Mouse (Mus musculus) myocyte (in vitro differentiated cells): ENCODE results near the gene Tmem117. TPM values are rescaled to one million over a fixed set of nuclear protein-coding genes. Genes with fewer than 3 reads are reported as not detected.

ENCODE experiments used
- H3K27me3 ChIP-seq: one replicate; pipeline ENCODE4 v1.6.1; 2011; ENCODE audit not compliant: control insufficient read depth, insufficient read depth, insufficient read length
- H3K36me3 ChIP-seq: one replicate; pipeline ENCODE4 v1.6.1; 2011; ENCODE audit not compliant: control insufficient read depth, insufficient read depth
- H3K4me2 ChIP-seq: one replicate; pipeline ENCODE4 v1.6.1; 2011; ENCODE audit warnings: low read depth, control low read depth
- H3K4me3 ChIP-seq: one replicate; pipeline ENCODE4 v1.5.1; 2011; ENCODE audit warnings: mild to moderate bottlenecking, control low read depth, moderate library complexity
- H3K79me2 ChIP-seq: one replicate; pipeline ENCODE4 v1.6.1; 2011; ENCODE audit not compliant: control insufficient read depth, insufficient read depth
- H3ac ChIP-seq: one replicate; pipeline ENCODE4 v1.6.1; 2011; ENCODE audit not compliant: control insufficient read depth, insufficient read length
- CEBPB ChIP-seq: IDR thresholded peaks from 2 replicates; pipeline ENCODE4 v1.6.1; 2011; ENCODE audit warnings: mild to moderate bottlenecking, moderate library complexity; ENCODE audit not compliant: poor library complexity, insufficient read depth, severe bottlenecking
- E2F4 ChIP-seq: IDR thresholded peaks from one replicate; pipeline ENCODE4 v1.6.1; 2011; ENCODE audit warnings: mild to moderate bottlenecking, control low read depth, moderate library complexity; ENCODE audit not compliant: insufficient read depth
- MAX ChIP-seq: IDR thresholded peaks from one replicate; pipeline ENCODE4 v1.6.1; 2011; ENCODE audit warnings: low read depth, mild to moderate bottlenecking, control low read depth
- MYOD1 ChIP-seq, 3 experiments: IDR thresholded peaks; one replicate each; pipeline ENCODE4 v1.6.1; 2011; ENCODE audit warnings: control low read depth in 2 of 3, low read depth in 2 of 3, mild to moderate bottlenecking in 2 of 3, moderate library complexity in 1 of 3; ENCODE audit not compliant: insufficient read length in 2 of 3, control insufficient read depth in 1 of 3
- MYOG ChIP-seq, 3 experiments: IDR thresholded peaks; one replicate each; pipeline ENCODE4 v1.6.1; 2011; ENCODE audit warnings: control low read depth in 2 of 3, low read depth in 2 of 3, mild to moderate bottlenecking in 2 of 3; ENCODE audit not compliant: insufficient read length in 2 of 3, control insufficient read depth in 1 of 3, insufficient read depth in 1 of 3
- POLR2A ChIP-seq: IDR thresholded peaks from one replicate; pipeline ENCODE4 v1.6.1; 2011; ENCODE audit warnings: low read depth, mild to moderate bottlenecking, control low read depth, moderate library complexity; ENCODE audit not compliant: insufficient read length
- POLR2AphosphoS2 ChIP-seq: IDR thresholded peaks from one replicate; pipeline ENCODE4 v1.6.1; 2011; ENCODE audit warnings: low read depth, control low read depth; ENCODE audit not compliant: insufficient read length
- REST ChIP-seq: IDR thresholded peaks from one replicate; pipeline ENCODE4 v1.6.1; 2011; ENCODE audit warnings: mild to moderate bottlenecking, control low read depth, moderate library complexity; ENCODE audit not compliant: insufficient read depth, insufficient read length
- SRF ChIP-seq: IDR thresholded peaks from one replicate; pipeline ENCODE4 v1.6.1; 2011; ENCODE audit warnings: low read depth; ENCODE audit not compliant: control insufficient read depth, insufficient read length
- TCF12 ChIP-seq: IDR thresholded peaks from one replicate; pipeline ENCODE4 v1.6.1; 2011; ENCODE audit warnings: mild to moderate bottlenecking, control low read depth; ENCODE audit not compliant: poor library complexity, insufficient read depth, severe bottlenecking
- TCF3 ChIP-seq: IDR thresholded peaks from one replicate; pipeline ENCODE4 v1.6.1; 2011; ENCODE audit warnings: low read depth, control low read depth; ENCODE audit not compliant: insufficient read length
- USF1 ChIP-seq: IDR thresholded peaks from one replicate; pipeline ENCODE4 v1.6.1; 2011; ENCODE audit warnings: low read depth, mild to moderate bottlenecking, control low read depth, moderate library complexity
- polyA plus RNA-seq: library from polyadenylated mRNA; unstranded; fragments of >200 nt; fragmentation: generic; extraction: Trizol; gene quantifications from one replicate; pipeline ENCODE4 v1.2.1, GENCODE M21; 2012; ENCODE audit warnings: missing spikeins

Tmem117 gene
- polyA plus RNA-seq, 1 experiment, result 0.37 TPM

GRCm38 (mm10) chr15:94658392-94659111 is 29.5 kb downstream of the Tmem117 start:
- no peak overlapping the region for H3K4me2 ChIP-seq
- H3K79me2 ChIP-seq, result no peaks in the 10 kb centered on the region
- TF ChIP-seq MAX, result no peak
- TF ChIP-seq MYOD1 (IDR thresholded peaks at IDR 0.05; ENCODE audit: control insufficient read depth in 1 of 3, insufficient read length in 2 of 3, low read depth in 2 of 3), result no peak
- no peak for TF ChIP-seq TCF12
- TF ChIP-seq POLR2A, result no peak
- no peak for TF ChIP-seq MYOG (IDR thresholded peaks at IDR 0.05; ENCODE audit: control insufficient read depth in 1 of 3, insufficient read depth in 1 of 3, insufficient read length in 2 of 3, low read depth in 2 of 3)
- no peak for TF ChIP-seq POLR2AphosphoS2
- TF ChIP-seq USF1, result no peak
- no peak for TF ChIP-seq E2F4
- TF ChIP-seq TCF3, result no peak
- no peak for TF ChIP-seq REST
- no peak for TF ChIP-seq SRF
- no peak for TF ChIP-seq CEBPB
- no peak overlapping the region for H3ac ChIP-seq
- no peak overlapping the region for H3K4me3 ChIP-seq
- H3K27me3 ChIP-seq, result peaks cover 19% of the 10 kb centered on the region
- no peaks in the 10 kb centered on the region for H3K36me3 ChIP-seq

GRCm38 (mm10) chr15:94659112-94659437 is 30.0 kb downstream of the Tmem117 start:
- TF ChIP-seq E2F4 (no peak), REST (no peak), CEBPB (no peak), POLR2A (no peak), POLR2AphosphoS2 (no peak), TCF12 (no peak), TCF3 (no peak), MYOD1 (IDR thresholded peaks at IDR 0.05; ENCODE audit: control insufficient read depth in 1 of 3, insufficient read length in 2 of 3, low read depth in 2 of 3) (no peak)
- no peaks in the 10 kb centered on the region for H3K36me3 ChIP-seq
- H3ac ChIP-seq, result no peak overlapping the region
- no peak overlapping the region for H3K4me3 ChIP-seq
- no peak overlapping the region for H3K4me2 ChIP-seq
- H3K79me2 ChIP-seq, result no peaks in the 10 kb centered on the region
- H3K27me3 ChIP-seq, result peaks cover 15% of the 10 kb centered on the region

GRCm38 (mm10) chr15:94660913-94661312 is 31.9 kb downstream of the Tmem117 start:
- H3K4me2 ChIP-seq, result peak overlapping the region; percentile 46
- no peaks in the 10 kb centered on the region for H3K79me2 ChIP-seq
- no peak overlapping the region for H3ac ChIP-seq
- H3K4me3 ChIP-seq, result no peak overlapping the region
- H3K36me3 ChIP-seq, result no peaks in the 10 kb centered on the region
- peaks cover 7% of the 10 kb centered on the region for H3K27me3 ChIP-seq
- TF ChIP-seq E2F4 (no peak), MYOD1 (IDR thresholded peaks at IDR 0.05; ENCODE audit: control insufficient read depth in 1 of 3, insufficient read length in 2 of 3, low read depth in 2 of 3) (no peak), CEBPB (no peak), MYOG (IDR thresholded peaks at IDR 0.05; ENCODE audit: control insufficient read depth in 1 of 3, insufficient read depth in 1 of 3, insufficient read length in 2 of 3, low read depth in 2 of 3) (no peak), TCF12 (no peak), POLR2AphosphoS2 (no peak), POLR2A (no peak), REST (no peak), TCF3 (no peak), SRF (no peak), USF1 (no peak), MAX (no peak)

GRCm38 (mm10) chr15:94661398-94661797 is 32.4 kb downstream of the Tmem117 start:
- Histone ChIP-seq H3K27me3 (peaks cover 7% of the 10 kb centered on the region), H3K79me2 (no peaks in the 10 kb centered on the region), H3K36me3 (no peaks in the 10 kb centered on the region), H3K4me2 (peak overlapping the region; percentile 89), H3K4me3 (peak overlapping the region; percentile 5), H3ac (no peak overlapping the region)
- TF ChIP-seq MAX (no peak), USF1 (no peak), REST (no peak), MYOD1 (IDR thresholded peaks at IDR 0.05; ENCODE audit: control insufficient read depth in 1 of 3, insufficient read length in 2 of 3, low read depth in 2 of 3) (no peak), TCF3 (no peak), POLR2A (no peak), SRF (no peak), CEBPB (no peak), TCF12 (no peak), MYOG (IDR thresholded peaks at IDR 0.05; ENCODE audit: control insufficient read depth in 1 of 3, insufficient read depth in 1 of 3, insufficient read length in 2 of 3, low read depth in 2 of 3) (no peak)

GRCm38 (mm10) chr15:94664612-94665011 is 35.6 kb downstream of the Tmem117 start:
- no peak overlapping the region for H3ac ChIP-seq
- H3K27me3 ChIP-seq, result no peaks in the 10 kb centered on the region
- TF ChIP-seq TCF3, result no peak
- no peak for TF ChIP-seq TCF12
- TF ChIP-seq E2F4, result no peak
- no peak for TF ChIP-seq USF1
- TF ChIP-seq MYOD1 (IDR thresholded peaks at IDR 0.05; ENCODE audit: control insufficient read depth in 1 of 3, insufficient read length in 2 of 3, low read depth in 2 of 3), result no peak
- TF ChIP-seq MAX, result no peak
- no peak for TF ChIP-seq MYOG (IDR thresholded peaks at IDR 0.05; ENCODE audit: control insufficient read depth in 1 of 3, insufficient read depth in 1 of 3, insufficient read length in 2 of 3, low read depth in 2 of 3)
- TF ChIP-seq CEBPB, result no peak
- no peak for TF ChIP-seq POLR2AphosphoS2
- TF ChIP-seq REST, result no peak
- no peak for TF ChIP-seq SRF
- TF ChIP-seq POLR2A, result no peak
- no peaks in the 10 kb centered on the region for H3K36me3 ChIP-seq
- H3K4me3 ChIP-seq, result no peak overlapping the region
- no peak overlapping the region for H3K4me2 ChIP-seq
- no peaks in the 10 kb centered on the region for H3K79me2 ChIP-seq
